Mouse (Mus musculus) CH12F3 (cell line): ENCODE data around the gene Krt18.

ENCODE experiments used
- in situ Hi-C: fragments of 300-500 bp; cut with MboI; formaldehyde crosslinking; loops from 2 replicates; pipeline ENCODE4 v1.14.3; 2020; ENCODE audit warnings: low sequenced_read_pairs

Krt18 gene

DNA sequence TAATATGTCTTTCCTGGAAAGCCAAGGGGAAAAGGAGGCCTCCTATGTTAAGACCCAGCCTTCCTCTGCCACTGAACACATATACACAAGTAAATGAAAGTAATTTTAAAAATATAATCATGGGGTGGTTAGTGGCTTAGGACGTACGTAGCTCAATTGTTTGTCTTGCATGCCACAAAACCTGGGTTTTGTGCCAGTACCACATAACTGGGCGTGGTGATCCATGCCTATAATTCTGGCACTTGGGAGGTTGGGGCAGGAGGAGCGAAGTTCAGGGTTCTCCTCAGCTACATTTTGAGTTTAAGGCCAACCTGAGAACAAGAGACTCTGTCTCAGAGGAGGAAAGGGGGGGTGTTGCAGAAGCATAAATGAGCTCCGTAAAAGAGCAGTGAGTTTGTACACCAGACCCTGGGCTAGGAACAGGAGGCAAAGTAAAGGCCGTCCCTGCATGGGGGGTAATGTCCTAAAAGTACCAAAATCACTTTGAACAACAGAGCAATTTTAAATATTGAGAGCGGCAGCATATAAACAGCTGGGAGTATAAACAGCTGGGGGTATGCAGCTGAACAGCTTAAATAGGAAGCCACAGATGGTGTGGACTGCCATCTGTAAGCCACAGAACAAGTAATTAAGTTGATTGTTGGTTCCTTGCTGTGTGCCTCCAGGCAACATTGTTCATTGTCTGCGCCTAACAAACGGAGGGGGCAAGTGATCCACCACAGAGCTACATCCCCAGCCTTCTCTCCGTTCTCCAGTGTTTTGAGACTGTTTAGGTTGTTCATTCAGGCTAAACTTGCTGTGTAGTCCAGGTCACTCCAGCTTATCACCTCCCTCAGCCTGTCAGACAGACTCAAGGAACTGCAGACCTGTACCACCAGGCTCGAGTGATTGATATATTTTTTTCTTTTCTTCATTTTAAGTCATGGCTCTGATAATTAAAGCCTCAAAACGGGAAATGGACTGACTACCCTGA lies 20.6 kb upstream of the Krt18 start:
- in situ Hi-C loops = no loop called here

DNA sequence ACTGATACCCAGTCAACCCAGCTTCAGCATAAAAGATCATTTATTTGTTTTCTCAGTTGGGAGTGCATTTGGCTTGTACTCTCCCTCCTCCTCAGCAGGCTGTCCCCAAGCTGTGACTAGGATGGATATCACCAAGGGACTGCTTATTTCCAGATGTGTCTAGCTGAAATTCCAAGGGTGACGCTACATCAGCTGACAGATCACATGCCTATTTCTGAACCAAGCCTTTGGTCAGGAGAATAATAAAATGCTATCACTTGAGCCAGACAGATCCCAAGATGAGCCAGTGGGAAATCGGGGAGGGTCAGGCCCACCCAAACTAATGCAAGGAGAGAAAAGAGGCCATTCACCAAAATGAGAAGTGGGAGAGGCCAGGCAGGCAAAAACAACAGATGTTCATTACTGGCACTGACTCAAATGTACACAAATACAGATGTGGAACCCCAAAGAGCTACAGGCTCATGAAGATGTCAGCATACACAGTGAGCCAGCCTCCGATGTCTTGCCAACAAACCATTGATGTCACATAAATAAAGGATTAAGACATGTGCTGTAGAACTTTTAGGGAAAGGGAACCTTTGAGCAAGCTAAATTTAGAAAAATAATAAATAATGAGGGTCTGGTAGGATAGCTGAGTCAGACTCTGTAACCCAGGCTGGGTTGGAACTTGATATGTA lies 17.3 kb upstream of the Krt18 start:
- in situ Hi-C loops = no loop called here

DNA sequence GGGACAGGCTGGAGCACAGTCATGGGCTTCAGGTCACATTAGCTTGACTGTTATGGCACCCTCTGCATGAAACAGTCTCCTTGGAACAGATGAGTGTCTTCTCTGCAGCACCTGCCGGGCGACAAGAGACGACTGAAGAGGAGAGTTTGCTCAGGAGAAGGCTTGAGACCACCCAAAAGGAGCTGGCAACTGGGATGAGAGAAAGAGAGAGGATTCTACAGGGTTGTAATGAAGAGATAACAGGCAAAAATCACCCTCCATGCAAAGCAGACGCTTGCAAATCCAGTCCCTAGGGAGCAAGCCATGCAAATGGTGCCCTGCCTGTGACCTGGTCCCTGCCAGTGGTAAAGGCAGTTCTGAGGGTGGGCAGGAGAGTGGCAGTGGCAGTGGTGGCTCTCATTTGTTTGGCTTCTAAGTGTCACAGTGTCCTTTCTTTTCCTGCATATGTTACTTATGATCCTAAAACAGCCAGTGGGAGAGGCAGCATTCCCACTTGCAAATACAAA lies 15.7 kb upstream of the Krt18 start:
- in situ Hi-C loops = no loop called here

DNA sequence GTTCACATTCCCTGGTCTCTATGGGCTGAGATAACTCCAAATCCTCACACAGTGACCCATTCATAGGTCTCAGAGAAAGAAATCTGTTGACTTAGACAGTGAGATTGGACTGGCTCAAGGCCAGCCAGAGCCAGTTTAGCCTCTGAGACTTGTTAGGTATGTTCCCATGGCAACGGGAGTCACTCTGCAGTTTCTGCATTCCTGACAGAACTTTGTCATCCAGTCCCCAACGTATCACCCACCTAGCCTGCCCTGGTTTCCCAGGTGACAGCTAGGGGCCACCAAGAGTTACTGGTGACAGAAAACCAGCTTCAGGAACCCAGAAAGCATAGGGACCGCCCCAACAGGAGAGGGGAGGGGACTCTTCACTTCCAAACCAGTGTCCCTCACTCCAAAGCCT lies 14.3 kb upstream of the Krt18 start:
- in situ Hi-C loops = no loop called here

DNA sequence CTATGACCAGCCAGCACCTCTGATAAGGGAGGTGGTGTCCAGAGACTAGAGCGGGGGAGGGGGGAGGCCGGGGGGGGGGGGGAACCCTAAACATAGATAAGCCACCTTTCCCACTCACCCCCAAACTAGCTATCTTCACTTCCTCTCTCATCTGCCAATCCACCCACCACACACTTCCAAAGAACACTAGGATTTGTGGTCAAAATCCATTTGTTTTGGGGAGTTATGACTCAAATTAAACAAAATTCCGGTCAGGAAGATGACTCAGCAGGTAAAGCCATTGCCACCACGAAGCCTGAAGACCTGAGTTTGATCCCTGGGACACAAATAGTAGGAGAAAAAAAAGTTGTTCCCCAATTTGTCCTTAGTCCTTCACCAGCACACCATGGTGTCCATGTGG lies 13.1 kb upstream of the Krt18 start:
- in situ Hi-C loops = no loop called here

DNA sequence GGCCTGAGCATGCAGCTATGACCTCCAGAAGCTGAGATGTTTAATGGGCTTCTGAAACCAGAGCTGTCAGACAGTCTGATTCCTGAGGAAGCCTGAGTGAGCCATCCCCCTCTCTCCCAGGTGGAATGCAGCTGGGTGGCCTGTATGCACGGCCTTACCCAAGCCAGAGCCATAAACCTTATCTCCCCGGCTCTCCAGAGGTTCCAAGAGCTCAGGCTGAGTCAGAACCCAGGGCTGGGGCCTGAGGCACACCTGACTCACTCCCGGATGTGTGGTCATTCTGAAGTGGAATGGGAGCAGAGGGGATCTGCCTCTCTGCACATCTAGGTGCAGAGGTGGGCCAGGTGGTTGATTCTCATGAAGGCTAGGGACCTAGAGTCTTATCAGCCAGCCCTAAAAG lies 11.9 kb upstream of the Krt18 start:
- in situ Hi-C loops = no loop called here

DNA sequence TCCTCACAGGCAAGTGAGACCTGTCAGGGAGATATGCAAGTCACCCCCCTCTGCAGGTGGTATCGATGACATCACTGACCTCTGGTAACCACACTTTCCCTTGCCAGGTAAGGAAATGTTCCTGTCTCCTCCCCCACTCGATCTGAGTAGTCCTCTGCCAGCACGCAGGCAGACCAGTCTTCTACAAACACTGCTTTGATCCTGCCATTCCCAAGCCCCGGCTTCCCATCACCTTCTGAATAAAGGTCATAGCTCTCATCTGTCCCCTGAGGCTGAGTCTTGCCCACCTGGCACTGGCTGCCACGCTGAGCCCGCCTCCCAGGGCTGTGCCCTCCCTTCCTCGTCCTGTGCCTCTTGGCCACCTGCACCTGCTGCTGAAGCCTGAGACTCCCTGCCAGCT lies 11.2 kb upstream of the Krt18 start:
- in situ Hi-C loops = no loop called here

DNA sequence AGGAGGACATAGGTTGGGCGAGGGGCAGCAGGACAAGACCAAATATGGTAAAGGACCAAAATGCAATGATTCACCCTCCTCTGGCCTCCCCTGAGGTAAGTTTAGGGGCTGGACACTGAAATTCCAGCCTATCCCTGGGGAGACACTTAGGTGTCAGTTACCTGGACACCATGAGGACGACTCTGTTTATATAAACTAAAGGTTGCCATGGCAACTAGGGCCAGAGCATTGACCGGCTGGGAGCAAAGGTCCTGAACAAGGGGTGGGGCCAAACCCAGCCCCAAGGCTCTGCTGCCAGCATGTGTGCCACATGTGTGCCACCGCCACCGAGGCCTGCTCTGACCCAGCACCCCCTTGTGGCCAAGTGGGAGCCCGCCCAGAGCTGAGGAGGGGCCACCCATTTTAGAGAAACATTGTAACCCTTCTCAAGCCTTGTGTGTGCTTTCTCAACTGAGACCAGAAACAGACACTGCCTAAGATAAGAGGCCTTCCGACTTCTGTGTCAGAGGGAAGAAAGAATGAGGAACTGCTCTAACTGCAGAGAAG lies 10.0 kb upstream of the Krt18 start:
- in situ Hi-C loops = no loop called here

DNA sequence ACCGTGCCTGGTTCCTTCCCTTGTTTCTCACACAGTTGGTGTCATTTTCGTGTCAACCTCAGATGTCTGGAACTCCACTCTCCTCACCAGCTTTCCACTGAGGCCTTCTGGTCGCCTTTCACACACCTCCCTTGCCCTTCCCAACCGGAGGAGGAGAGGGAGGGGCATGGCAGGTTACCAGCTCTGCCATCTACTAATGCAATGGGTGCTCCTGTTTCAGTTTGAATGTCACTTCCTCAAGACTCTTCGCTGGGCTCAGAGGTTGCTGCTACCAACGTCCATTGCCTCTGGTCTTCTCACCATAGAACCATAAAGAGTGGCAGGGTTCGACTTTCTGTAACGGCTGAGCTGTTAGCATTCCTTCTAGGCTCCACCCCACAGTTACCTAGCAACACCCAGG lies 5.5 kb upstream of the Krt18 start:
- in situ Hi-C loops = no loop called here

DNA sequence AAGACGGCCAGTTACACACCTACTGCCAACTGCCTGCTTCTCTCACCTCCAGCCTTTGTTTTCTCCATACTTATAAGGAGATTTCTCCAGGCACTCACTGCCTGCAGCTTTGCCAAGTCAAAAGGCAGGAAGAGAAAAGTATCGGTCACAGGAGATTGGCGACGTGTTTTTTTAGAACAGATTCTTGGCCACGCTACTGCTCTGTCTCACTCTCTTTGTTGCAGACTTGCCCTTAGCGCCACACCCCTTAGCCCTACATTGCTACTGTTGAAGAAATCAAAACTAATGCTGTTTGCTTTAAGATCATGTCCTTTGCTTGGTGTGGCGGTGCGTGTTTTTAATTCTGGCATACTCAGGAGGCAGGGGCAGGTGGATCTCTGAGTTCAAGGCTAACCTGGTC lies 4.1 kb upstream of the Krt18 start:
- in situ Hi-C loops = no loop called here

DNA sequence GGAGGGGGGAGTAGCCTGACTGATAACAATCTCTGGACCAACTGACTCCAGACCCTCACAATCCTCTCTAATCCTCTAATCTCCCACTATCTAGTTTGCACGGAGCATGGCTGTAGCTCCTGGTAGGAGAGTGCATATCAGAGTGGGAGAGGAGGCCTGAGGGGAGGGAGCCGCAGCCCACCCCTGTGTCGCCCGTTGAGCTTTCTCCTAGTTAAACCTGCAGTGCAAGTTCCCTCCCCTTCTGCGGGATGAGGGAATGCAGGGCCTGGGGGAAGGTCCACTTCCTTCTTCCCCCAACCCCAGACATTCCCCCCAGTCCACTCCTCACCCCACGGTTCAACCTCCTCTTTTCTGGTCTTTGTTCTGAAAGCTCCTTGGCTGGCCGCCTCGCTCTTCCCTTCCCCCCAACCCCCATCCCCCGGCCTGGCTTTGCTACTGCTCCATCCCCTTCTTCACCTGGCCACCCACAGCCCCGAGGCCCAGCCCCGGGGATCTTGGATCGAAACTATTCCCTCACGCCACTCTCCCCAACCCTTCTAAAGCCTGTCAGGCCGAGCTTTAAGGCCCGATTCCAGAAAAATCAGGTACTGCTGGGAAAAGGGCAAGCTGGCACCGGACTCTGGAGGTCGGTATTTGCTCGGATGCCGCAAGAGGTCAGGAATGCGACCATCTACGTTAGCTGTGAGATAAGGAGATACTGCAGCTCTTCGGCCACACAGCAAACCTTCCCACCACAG lies 2.7 kb upstream of the Krt18 start:
- in situ Hi-C loops = no loop called here

DNA sequence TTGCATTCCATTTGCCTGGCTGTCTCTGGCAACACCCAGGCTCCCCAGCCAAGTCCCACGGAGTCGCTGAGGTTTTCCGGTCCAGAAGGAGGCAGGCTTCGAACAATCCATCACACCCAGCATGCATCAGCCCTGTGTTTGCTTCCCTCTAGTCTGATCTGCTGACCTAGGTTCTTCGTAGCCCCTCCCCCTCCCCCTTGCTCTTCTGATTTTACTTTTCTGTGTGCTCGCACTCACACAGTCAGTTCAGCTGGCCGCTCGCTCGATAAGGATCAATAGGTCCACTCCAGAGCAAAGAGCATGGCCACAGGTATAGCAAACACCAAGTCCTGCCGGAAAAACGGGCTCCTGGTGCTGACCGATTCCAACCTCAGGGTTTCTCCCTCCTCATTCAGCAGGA lies 1.6 kb upstream of the Krt18 start:
- in situ Hi-C loops = no loop called here

DNA sequence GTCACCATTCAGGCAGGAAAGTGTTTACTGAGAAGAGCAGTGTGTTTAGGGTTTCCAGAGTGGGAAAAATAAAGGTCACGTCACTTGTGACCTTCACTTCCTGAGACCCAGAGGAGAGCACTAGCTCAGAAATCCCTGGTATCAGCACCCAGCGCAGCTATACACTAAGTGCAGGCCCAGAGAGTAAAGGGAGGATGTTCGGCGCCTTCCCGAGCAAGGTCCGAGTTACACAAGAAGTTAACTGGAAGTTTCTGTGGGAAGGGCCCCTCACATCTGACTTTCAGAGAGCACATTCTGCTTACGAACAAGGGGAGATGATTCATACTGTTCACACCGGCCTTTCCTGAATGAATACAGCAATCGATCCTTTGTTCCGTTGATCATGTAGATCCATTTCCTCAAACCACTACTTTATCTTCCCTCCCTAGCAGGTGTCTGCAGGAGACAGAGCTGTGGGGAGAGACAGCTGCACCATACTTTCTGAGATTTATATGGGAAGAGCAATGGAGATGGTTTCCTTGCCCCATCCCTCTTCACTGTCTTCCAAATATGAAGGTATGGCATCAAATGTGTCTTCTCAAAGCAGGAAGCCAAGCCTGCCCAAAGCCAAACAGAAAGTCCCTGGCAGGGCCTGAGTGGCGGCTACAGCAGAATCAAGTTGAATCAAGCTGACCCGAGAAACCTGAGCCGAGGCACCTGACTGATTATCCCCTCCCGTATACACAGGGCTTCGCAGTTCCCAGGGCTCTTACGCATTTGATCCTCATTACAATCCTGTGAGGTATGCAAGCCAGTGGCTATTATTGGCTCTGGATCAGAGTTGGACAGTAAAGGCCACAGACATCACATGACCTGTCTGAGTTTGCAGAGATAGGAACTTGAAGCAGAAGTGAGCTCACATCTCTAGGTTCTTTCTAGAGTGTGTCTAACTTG lies 6.4 kb downstream of the Krt18 start:
- in situ Hi-C loops = no loop called here

DNA sequence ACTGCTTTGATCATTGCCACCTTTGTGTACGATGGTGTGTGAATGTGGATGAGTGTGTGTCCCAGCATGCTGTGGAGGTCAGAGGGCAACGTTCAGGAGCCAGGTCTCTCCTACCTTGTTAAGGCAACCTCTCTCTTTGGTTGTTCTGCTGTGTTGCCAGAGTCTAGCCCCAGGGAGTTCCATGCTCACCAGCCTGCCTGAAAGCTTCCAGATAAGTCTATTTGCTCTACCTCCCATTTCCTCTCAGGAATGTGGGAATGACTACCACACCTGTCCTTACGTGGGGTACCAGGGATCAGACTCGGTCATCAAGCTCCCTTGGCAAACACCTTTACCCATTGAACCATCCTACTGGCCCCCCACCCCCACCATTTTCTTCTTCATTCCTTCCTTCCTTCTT lies 12.3 kb downstream of the Krt18 start:
- in situ Hi-C loops = no loop called here

DNA sequence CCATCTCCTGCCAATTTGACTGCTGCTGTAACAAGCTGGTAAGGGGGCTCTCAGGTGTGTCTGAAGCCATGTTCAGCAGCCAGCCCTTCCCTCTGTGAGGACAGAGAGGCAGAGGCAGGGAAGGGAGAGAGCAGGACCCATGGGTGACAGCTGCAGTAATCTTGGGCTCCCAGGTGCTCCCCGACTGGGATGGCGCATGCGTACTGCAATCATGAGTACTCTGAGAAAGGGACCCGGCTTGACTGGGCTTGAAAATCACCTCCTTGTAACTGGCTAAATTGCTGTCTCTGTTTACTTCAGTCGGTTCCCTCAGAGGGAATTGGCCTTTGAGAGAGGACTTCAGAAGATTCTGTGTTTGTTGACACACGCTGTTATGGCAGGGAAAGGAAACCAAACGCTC lies 14.0 kb downstream of the Krt18 start:
- in situ Hi-C loops = no loop called here

DNA sequence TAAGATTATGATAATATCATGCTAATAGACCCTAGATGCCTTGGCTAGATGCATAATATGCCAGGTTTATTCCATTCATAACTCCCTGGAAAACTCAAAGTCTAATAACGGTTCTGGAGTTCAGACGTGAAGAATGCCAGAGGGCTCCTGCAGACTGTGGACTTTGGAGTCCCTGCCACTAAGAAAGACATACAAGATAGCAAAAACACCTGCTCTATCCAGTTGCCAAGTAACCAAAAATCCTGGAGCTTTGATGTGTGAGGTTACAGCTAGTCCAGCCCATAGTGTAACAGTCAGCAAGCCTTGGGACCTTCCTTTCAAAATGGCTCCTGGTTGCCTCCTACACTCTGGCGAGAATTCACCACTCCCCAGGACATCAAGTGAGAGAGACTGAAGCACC lies 16.8 kb downstream of the Krt18 start:
- in situ Hi-C loops = no loop called here

DNA sequence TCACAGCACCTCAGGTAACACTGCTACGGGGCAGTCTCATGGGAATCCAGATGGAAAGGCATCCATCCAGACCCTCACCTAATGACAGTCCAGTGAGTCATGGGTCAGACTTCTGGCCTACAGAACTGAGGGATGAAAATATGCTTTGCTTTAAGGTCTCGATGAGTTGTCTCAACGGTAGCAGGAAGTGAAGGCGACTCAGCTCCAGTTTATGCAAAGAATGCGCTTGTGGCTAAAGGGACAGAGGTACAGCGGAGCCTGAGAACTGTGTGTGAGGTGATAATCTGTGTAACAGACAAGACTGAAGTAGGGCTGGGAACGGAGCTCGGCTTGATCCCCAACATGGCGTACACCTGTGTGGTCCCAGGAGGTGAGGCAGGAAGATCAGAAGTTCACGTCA lies 17.7 kb downstream of the Krt18 start:
- in situ Hi-C loops = no loop called here

DNA sequence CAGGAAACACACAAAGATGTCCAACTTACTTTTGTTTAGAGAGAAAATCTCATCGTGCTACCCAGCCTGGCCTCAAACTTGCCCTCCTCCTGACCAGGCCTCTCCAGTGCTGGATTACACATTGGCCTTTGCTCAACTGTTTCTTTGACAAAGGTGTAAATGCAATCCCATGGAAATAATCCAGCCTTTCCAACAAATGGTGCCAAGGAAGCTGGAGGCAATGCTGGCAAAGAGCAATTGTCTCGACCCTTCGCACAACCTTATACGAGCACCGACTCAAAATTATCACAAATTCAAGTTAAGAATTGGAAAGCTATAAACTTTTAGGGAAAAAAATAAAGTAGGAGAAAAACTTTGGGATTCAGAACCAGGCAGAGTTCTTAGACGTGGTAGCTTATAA lies 20.0 kb downstream of the Krt18 start:
- in situ Hi-C loops = no loop called here

DNA sequence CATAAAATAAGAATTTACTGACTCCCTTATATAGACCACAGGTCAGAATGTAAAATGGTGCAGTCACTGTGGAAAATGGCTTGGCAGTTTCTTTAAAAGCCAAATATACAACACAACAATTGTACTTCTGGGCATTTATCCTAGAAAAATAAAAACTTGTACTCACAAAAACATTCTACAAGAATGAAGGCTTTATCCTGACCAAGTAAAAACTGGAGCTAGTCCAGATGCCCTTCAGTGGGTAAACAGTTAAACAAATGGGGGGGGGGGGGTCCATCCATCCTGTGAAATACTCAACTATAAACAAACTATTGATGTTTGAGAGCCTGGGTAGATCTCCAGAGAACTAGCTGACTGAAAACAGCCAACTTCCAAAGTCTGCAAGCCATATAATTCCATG lies 21.9 kb downstream of the Krt18 start:
- in situ Hi-C loops = loop anchor here (25.0 kb wide), 1 partner anchor 713 kb away; no protein-coding TSS in a partner anchor
